Mouse (Mus musculus) ES-Bruce4 (cell line): ENCODE results near the gene Inpp4b. TPM values are rescaled to one million over a fixed set of nuclear protein-coding genes. Genes with fewer than 3 reads are reported as not detected.

Experiments used
- H3K27ac ChIP-seq: 2 replicates; pipeline ENCODE4 v1.5.1; 2012; ENCODE audit warnings: low read length, inconsistent platforms; ENCODE audit not compliant: insufficient read depth
- H3K27me3 ChIP-seq: 2 replicates; pipeline ENCODE4 v1.6.1; 2012; ENCODE audit warnings: mild to moderate bottlenecking, low read length, inconsistent platforms; ENCODE audit not compliant: control insufficient read depth, poor library complexity, insufficient read depth, severe bottlenecking
- H3K36me3 ChIP-seq: 2 replicates; pipeline ENCODE4 v1.6.1; 2012; ENCODE audit warnings: inconsistent platforms, mild to moderate bottlenecking, low read length, moderate library complexity; ENCODE audit not compliant: control insufficient read depth, poor library complexity, insufficient read depth, severe bottlenecking
- H3K4me1 ChIP-seq: one replicate; pipeline ENCODE4 v1.8.1; 2011; ENCODE audit warnings: low read length; ENCODE audit not compliant: control insufficient read depth, insufficient read depth
- H3K4me3 ChIP-seq: 2 replicates; pipeline ENCODE4 v1.5.1; 2011; ENCODE audit warnings: low read depth, mild to moderate bottlenecking, low read length
- H3K9ac ChIP-seq: 2 replicates; pipeline ENCODE4 v1.6.1; 2012; ENCODE audit warnings: low read depth, mild to moderate bottlenecking, inconsistent platforms; ENCODE audit not compliant: poor library complexity, severe bottlenecking
- H3K9me3 ChIP-seq: replicated peaks from 2 replicates; pipeline ENCODE4 v1.6.1; 2012; ENCODE audit warnings: mild to moderate bottlenecking, low read length, inconsistent platforms; ENCODE audit not compliant: control insufficient read depth, poor library complexity, insufficient read depth, severe bottlenecking
- CTCF ChIP-seq: IDR thresholded peaks from one replicate; pipeline ENCODE4 v1.8.1; 2011; ENCODE audit warnings: low read depth, low read length
- EP300 ChIP-seq: IDR thresholded peaks from 2 replicates; pipeline ENCODE4 v1.6.1; 2011; ENCODE audit warnings: low read depth, low read length; ENCODE audit not compliant: insufficient read depth
- POLR2A ChIP-seq: IDR thresholded peaks from one replicate; pipeline ENCODE4 v1.8.1; 2011; ENCODE audit warnings: low read length; ENCODE audit not compliant: insufficient read depth
- polyA plus RNA-seq: library from polyadenylated mRNA; stranded (reverse); fragments of >200 nt; gene quantifications from 2 replicates; pipeline ENCODE4 v1.2.4, GENCODE M21; 2011; ENCODE audit warnings: low read depth; ENCODE audit not compliant: missing spikeins, insufficient read depth, insufficient read length

Inpp4b gene
- polyA plus RNA-seq, 1 experiment, result not detected

DNA sequence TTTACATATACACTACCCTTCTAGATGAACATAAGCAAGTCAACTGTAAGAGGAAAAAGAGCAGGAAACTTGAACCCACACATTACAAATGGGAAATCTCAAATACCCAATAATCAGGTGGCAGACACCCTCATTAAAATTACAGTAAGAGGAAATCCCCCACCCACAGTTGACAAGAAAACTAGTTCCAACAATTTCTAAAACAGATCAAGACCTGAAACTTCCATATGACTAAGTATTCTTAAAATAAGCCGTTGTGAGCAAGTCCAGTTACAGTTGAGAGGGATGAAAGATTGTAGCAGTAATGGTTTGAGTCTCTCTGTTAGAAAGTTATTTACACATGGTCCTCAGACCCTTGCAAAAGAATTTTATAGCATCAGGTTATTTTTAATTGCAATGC lies 480.8 kb downstream of the Inpp4b start:
- Histone ChIP-seq H3K27me3 (no peaks in the 10 kb centered on the region), H3K4me1 (no peaks in the 10 kb centered on the region), H3K36me3 (no peaks in the 10 kb centered on the region), H3K27ac (no peak overlapping the region), H3K9ac (no peak overlapping the region), H3K4me3 (no peak overlapping the region), H3K9me3 (no peaks in the 10 kb centered on the region)
- TF ChIP-seq CTCF, result no peak
- TF ChIP-seq EP300, result no peak
- TF ChIP-seq POLR2A, result no peak

DNA sequence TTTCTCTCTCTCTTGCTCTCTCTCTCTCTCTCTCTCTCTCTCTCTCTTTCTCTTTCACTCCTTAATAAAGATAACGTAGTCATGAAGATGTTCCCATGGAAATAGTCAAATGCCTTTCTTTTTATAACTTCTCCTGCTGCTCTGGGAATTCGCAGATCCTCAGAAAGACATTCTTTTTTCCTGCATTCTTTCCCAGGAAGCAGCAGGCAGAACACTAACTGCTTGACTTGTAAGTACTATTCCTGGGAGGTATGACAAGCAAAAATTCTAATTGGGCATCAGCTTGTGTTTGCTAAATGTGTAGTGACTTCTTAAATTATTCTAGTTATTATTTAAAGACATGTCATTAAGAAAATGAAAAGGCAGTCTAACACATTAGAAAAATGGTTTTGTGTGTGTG lies 482.6 kb downstream of the Inpp4b start:
- no peak for TF ChIP-seq CTCF
- TF ChIP-seq EP300, result no peak
- no peak for TF ChIP-seq POLR2A
- no peaks in the 10 kb centered on the region for H3K9me3 ChIP-seq
- H3K4me3 ChIP-seq, result no peak overlapping the region
- no peak overlapping the region for H3K9ac ChIP-seq
- no peak overlapping the region for H3K27ac ChIP-seq
- H3K4me1 ChIP-seq, result no peaks in the 10 kb centered on the region
- H3K36me3 ChIP-seq, result no peaks in the 10 kb centered on the region
- no peaks in the 10 kb centered on the region for H3K27me3 ChIP-seq

DNA sequence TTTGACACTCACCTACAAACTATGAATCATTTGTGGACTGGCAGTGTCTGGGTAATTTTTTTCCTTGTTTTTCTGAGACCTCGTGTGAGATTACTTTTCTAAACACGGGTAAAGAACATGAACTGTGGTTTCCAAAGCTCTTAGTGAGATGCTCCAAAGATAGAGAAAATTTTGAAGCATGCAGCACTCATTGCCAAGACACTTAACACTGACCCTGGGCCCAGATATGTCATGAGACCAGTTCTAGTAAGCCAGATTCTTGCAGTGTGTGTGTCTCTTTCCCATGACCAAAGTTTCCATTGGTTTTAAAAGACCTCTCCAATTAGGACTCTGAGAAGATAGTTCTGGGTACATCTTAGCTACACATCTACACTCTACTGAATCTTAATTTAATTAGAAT lies 484.1 kb downstream of the Inpp4b start:
- no peaks in the 10 kb centered on the region for H3K9me3 ChIP-seq
- no peak overlapping the region for H3K9ac ChIP-seq
- H3K27ac ChIP-seq, result no peak overlapping the region
- H3K4me1 ChIP-seq, result no peaks in the 10 kb centered on the region
- H3K27me3 ChIP-seq, result no peaks in the 10 kb centered on the region
- H3K4me3 ChIP-seq, result no peak overlapping the region
- no peaks in the 10 kb centered on the region for H3K36me3 ChIP-seq
- TF ChIP-seq EP300, result no peak
- no peak for TF ChIP-seq POLR2A

DNA sequence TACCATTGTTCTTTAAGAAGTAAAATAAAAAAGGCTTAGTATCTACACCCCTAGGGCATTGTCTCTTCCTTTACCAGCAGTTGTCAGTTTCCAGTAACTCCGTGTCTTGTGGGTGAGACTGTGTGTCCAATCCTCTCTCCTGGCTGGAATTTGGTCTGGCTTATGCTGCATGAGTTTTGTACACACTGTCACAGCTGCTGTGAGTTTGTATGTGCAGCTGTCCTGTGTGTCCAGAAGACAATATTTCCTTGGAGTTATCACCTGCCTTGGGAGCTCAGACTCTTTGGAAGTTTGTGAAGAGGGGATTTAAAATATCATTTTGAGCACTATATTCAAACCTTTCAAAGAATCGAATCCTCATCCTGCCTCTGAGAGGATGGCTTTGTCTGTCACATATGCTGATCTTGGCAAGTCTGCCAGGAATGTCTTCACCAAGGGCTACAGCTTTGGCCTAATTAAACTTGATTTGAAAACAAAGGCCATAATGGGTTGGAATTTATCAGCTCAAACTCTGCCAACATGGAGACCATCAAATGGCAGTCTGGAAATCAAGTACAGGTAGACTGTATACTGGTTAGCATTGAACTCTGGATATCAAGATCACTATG lies 485.1 kb downstream of the Inpp4b start:
- no peaks in the 10 kb centered on the region for H3K9me3 ChIP-seq
- no peak overlapping the region for H3K27ac ChIP-seq
- H3K9ac ChIP-seq, result no peak overlapping the region
- no peaks in the 10 kb centered on the region for H3K27me3 ChIP-seq
- no peak for TF ChIP-seq POLR2A
- TF ChIP-seq EP300, result no peak
- TF ChIP-seq CTCF, result no peak
- no peaks in the 10 kb centered on the region for H3K4me1 ChIP-seq
- H3K36me3 ChIP-seq, result no peaks in the 10 kb centered on the region
- H3K4me3 ChIP-seq, result no peak overlapping the region

DNA sequence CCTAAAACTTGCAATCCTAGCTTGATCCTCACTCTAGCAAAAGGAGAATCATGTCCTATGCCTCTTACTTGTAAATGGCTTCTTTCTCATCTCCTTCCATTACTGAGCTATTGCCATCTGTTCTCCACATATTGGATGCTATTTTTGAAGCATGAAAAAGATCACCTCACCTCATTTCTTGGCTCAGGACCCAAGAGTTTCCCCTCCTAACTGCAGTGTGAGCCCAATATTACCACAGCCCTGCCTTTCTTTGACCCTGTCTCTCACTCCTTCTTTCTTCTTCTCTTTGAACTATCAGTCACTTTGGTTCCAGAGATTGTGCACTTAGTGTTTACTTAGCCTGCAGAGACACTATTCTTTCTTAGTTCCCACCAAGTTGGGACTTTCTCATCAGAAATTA lies 489.1 kb downstream of the Inpp4b start:
- H3K4me1 ChIP-seq, result no peaks in the 10 kb centered on the region
- H3K27me3 ChIP-seq, result no peaks in the 10 kb centered on the region
- no peak overlapping the region for H3K4me3 ChIP-seq
- H3K9me3 ChIP-seq, result no peaks in the 10 kb centered on the region
- no peak overlapping the region for H3K27ac ChIP-seq
- TF ChIP-seq EP300 (no peak), CTCF (no peak), POLR2A (no peak)
- H3K36me3 ChIP-seq, result no peaks in the 10 kb centered on the region
- H3K9ac ChIP-seq, result no peak overlapping the region

DNA sequence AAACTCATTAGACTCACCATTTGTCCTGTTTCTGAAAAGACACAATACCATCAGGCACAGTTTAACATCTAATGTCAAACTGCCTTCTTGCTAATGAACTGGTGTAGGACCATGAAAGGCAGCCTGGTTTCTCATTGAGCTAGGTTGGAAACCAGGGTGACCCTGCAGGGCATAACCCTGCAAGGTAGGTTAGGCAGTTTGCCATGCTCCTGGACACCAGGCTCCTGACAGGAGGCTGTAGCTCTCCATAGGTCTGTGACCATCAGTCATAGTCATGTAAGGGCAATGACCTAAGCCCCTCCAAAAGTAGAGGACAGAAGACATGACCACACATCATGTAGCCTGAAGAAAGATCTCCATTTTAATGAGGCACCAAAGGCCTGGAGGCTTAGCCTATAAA lies 491.5 kb downstream of the Inpp4b start:
- TF ChIP-seq POLR2A (no peak), CTCF (no peak), EP300 (no peak)

More for the DNA sequence above, 491.5 kb downstream of the Inpp4b start:
- Histone ChIP-seq H3K4me1 (no peaks in the 10 kb centered on the region), H3K27ac (no peak overlapping the region), H3K9ac (no peak overlapping the region), H3K4me3 (no peak overlapping the region), H3K36me3 (no peaks in the 10 kb centered on the region), H3K27me3 (no peaks in the 10 kb centered on the region), H3K9me3 (no peaks in the 10 kb centered on the region)
